Mouse (Mus musculus) thymus, adult 18-20 months (tissue): Measurements from ENCODE around the gene Emc3.

ENCODE experiments used
- DNase-seq, 2 experiments: peaks; one replicate each; pipeline ENCODE4 v3.0.0; 2022; ENCODE audit warnings: mixed read lengths in 2 of 2

The Emc3 gene

GRCm38 (mm10) chr6:113494258-113494788 lies 37.1 kb downstream of the Emc3 start:
- peak; percentile 71 to 73 for DNase-seq

- DNase-seq, result no peak
These were observed 39.2 kb downstream of the Emc3 start for GRCm38 (mm10) chr6:113492101-113492864.

GRCm38 (mm10) chr6:113489410-113489809 lies 42.0 kb downstream of the Emc3 start:
- no peak for DNase-seq

DNA sequence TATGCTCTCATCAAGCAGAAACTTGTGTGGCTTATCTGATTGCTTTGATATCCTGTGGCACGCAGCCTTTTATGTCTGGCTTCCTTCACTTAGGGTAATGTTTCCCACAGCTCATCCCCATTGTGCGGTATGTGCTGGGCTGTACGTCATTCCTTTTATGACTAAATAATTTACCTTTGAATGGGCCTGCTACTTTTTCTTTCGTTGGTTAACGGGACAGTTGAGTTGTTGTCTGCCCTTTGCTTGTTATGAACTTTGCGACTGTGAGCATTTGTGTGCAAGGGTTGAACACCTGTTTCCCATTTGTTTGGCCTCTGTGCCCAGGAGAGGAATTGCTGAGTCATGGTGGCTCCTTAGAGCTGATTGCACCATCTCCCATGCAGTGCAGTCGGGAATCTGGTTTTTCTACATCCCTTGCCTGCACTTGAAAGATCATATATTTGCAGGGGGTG lies 44.3 kb downstream of the Emc3 start:
- no peak for DNase-seq

DNA sequence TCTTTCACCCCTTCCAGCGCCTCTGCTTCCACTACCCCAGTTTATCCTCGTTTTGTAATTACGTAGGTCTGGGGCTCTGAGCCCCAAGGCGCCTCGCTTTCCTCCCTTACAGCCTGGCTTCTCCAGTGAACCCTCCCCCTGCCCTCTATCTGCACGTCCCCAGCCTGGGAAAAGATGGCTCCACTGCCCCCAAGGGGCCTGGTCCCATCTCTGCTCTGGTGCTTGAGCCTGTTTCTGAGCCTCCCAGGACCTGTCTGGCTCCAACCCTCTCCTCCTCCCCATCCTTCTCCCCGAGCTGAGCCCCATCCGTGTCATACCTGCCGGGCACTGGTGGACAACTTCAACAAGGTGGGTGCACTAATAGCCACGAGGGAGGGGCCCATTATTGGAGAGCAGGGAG lies 47.7 kb downstream of the Emc3 start:
- no peak for DNase-seq

- DNase-seq, result peak; percentile 90 to 92
These were observed 48.3 kb downstream of the Emc3 start, which contains the start of gene Creld1 for GRCm38 (mm10) chr6:113483100-113483615. Gene Creld1 (plus strand): TSS chr6:113483297.

DNA sequence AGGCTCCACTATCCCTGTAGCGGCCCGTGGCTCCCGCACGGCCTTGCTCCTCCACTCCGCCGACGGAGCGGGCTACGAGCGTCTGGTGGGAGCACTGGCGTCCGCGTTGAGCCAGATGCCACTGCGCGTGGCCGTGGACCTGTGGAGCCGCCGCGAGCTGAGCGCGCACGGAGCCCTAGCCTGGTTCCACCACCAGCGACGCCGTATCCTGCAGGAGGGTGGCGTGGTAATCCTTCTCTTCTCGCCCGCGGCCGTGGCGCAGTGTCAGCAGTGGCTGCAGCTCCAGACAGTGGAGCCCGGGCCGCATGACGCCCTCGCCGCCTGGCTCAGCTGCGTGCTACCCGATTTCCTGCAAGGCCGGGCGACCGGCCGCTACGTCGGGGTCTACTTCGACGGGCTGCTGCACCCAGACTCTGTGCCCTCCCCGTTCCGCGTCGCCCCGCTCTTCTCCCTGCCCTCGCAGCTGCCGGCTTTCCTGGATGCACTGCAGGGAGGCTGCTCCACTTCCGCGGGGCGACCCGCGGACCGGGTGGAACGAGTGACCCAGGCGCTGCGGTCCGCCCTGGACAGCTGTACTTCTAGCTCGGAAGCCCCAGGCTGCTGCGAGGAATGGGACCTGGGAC lies 48.9 kb downstream of the Emc3 start:
- DNase-seq, result peak in 1 of 2 experiments; percentile 27

DNA sequence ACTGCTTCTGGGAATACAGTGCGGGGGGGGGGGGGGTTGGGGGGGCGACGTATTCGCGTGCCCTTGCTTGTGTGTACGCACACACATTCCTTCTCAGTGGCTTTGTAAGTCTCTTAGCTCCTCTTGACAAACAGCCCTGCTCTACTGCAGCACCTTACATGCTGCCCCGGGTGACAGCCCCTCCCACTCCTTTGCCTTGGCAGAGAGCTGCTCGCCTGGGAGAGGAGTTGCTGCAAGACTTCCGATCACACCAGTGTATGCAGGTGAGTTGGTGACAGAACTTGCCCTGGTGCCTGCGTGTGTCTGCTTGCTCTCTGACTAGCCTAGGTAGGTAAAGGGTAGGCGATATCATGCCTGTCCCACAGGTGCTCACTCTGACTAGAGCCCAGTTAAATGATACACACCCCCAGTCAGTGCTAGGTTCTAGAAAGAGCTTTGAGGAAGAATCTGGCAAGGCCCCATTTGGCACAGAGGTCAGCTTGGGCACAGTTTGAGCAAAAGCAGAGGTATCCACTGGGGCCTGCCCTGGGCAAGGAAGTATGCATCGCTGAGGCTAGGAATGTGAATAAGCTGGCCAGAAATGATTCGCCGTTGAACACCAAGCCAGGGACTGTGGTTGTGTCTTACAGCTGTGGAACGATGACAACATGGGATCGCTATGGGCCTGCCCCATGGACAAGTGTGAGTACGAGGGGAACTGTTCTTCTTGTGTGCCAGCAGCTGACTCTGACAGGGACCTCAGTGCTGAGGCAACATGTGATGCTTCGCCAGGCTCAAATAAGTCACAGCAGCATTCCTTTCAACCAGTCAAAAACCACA lies 50.7 kb downstream of the Emc3 start:
- DNase-seq, result no peak

DNA sequence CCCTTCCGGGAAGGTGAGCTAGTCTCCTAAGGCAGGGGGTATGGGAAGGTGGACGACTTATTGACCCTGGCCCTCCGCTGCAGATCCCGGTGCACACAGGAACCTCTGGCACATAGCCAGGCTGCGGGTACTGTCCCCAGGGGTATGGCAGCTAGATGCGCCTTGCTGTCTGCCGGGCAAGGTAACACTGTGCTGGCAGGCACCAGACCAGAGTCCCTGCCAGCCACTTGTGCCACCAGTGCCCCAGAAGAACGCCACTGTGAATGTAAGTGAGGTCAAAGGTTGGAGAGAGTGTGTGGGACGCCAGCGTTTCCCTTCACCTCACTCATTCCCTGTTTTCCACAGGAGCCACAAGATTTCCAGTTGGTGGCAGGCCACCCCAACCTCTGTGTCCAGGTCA lies 52.5 kb downstream of the Emc3 start:
- no peak for DNase-seq

DNA sequence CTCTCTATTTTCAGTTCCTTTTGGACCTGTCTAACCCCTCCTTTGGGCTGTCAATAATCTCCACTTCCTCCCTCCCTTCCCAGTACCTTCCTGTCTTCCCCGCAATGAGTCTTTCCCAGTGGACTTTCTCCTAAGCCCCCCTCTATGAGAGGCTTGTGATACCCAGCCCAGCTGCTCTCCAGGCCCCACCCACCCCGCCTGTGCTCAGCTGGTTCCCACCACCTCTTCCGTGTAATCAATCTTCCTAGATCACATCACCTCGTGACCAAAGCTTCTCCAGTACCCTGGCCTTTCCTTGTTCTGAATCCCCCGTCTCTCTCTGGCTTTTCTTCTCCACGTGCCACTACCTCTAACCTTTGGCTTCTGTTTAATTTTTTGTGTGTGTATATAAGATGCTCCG lies 54.1 kb downstream of the Emc3 start:
- DNase-seq, result no peak

DNA sequence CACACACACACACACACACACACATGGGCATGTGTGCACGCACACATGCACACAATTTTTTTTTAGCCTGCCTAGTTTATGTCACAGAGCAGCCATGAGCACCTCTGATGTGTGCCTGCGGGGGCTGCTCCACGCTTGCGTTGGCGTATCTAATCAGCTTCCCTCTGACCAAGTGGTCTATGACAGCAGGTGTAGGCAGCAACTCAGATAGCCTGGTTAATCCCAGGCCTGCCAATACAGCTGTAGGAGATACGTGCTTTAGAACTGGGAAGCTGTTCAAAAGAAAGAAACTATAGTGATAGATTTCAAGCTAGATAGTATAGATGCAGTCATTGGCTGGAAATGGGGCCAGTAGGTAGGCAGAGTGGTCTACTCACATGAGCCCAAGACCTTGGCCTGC lies 57.7 kb downstream of the Emc3 start:
- no peak for DNase-seq

DNA sequence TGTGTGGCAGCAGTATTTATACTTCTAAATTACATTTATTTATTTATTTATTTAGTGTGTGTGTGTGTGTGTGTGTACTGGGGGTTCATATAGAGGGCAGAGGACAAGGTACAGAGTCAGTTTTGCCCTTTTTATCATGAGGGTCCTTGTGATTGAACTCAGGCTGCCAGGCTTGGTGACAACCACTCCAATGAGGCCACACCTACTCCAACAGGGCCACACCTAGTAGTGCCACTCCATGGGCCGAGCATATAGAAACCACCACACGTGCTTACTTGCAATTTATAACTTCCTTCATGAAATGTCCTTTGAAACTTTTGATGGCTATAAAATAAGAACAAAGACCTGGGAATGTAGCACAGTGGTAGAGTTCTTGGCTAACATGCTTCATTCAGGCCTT lies 58.2 kb downstream of the Emc3 start:
- no peak for DNase-seq

GRCm38 (mm10) chr6:113472061-113472460 lies 59.4 kb downstream of the Emc3 start:
- no peak for DNase-seq

- no peak for DNase-seq
These were observed 60.0 kb downstream of the Emc3 start, which contains the start of gene Il17rc for GRCm38 (mm10) chr6:113471297-113471936. Gene Il17rc (plus strand): TSS chr6:113471427.

GRCm38 (mm10) chr6:113469432-113469831 lies 62.0 kb downstream of the Emc3 start:
- DNase-seq, result peak in 1 of 2 experiments; percentile 47

DNA sequence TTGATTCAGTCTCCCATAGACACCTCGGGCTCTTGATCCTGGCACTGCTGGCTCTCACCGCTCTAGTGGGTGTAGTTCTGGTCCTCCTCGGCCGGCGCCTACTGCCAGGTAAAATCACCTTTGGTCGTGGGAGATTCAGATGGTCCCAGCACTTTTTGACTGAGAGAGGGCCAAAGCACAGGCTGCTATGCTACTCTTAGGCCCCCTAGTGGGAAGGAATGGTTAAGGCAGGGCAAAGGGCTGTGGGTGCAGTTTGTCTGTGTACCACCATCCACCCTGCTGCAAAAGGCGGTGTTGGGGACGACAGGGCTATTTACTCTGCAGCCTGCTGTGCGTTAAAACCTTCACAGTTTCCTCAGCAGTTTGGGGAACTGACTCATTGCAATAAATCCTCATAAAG lies 62.4 kb downstream of the Emc3 start:
- DNase-seq, result peak; percentile 57 to 66

GRCm38 (mm10) chr6:113468512-113468911 lies 62.9 kb downstream of the Emc3 start:
- DNase-seq, result no peak

DNA sequence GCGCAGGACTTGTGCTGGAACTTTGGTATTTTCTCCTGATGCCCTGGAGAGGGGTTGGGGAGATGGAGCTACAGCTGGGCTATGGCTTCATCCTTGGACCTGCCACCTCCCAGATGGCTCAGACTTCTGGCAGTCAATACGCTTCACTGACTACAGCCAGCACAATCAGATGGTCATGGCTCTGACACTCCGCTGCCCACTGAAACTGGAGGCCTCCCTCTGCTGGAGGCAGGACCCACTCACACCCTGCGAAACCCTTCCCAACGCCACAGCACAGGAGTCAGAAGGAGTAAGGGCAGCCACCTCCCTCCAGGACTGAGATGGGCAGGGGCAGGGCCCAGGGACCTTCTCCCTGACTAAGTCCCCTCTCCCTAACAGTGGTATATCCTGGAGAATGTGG lies 65.8 kb downstream of the Emc3 start:
- DNase-seq, result no peak
